Comparison of ENCODE assay signal across 8 mouse cellular contexts in genomic region chr19:6306586-6306985, GRCm38 (mm10). TPM values are rescaled to one million over a fixed set of nuclear protein-coding genes. Genes with fewer than 3 reads are reported as not detected.
DNase-seq lines count a peak whose midpoint lies in the region; ATAC-seq and TF ChIP-seq lines count a peak whose summit lies in the region.

No protein-coding gene starts in this region.

- no peaks in the 10 kb centered on the region for H3K36me3 ChIP-seq in hindbrain, postnatal 0 days (ENCODE audit: insufficient read depth, low read length)
- no peaks in the 10 kb centered on the region for H3K36me3 ChIP-seq in liver, embryonic 14.5 days (replicated peaks; ENCODE audit: control insufficient read depth, insufficient read depth, low read depth)

- peaks cover 7% of the 10 kb centered on the region; the same call in 1 of the 2 replicates for H3K4me1 ChIP-seq in hindbrain, postnatal 0 days (ENCODE audit: insufficient read depth, low read length)
- peaks cover 17 to 44% of the 10 kb centered on the region in 2 experiments for H3K4me1 ChIP-seq in liver, embryonic 14.5 days (replicated peaks; ENCODE audit: control insufficient read depth in 2 of 2, insufficient read depth in 2 of 2, low read length in 1 of 2)

- WGBS in hindbrain, postnatal 0 days, result under 1% methylated on average over 27 of the region's 34 CpGs
- WGBS in liver, embryonic 14.5 days (ENCODE audit: insufficient replicate concordance), result under 1% methylated on average over 34 of the region's 34 CpGs

- H3K27ac ChIP-seq in hindbrain, postnatal 0 days, result peak overlapping the region; percentile 15; the same call in 1 of the 2 replicates
- peak overlapping the region; percentile 61; the same call in 1 of the 2 replicates for H3K27ac ChIP-seq in liver, embryonic 14.5 days

- DNase-seq in right cerebral cortex, postnatal 14 days, result peak; percentile 65
- DNase-seq in right cerebral cortex, adult 2 months (ENCODE audit: low spot score in 2 of 2), result no peak
- peak; percentile 84 to 89 for DNase-seq in cerebellum, postnatal 25 days
- peak; percentile 61 to 70 for DNase-seq in gastrocnemius, adult 8-10 months (ENCODE audit: low spot score in 2 of 2)
- DNase-seq in hindbrain, postnatal 0 days (ENCODE audit: low spot score), result peak; percentile 81
- DNase-seq in liver, embryonic 14.5 days (ENCODE audit: low read depth in 3 of 3, low spot score in 3 of 3), result peak; percentile 48 to 74 (median 51)
- DNase-seq in natural killer cell, adult 2 months (ENCODE audit: low spot score in 2 of 2), result peak; percentile 69 to 83
- DNase-seq in testis, postnatal 10 days (ENCODE audit: low spot score), result peak; percentile 93

- ATAC-seq in hindbrain, postnatal 0 days, result peak; percentile 53
- peak; percentile 64 for ATAC-seq in liver, embryonic 14.5 days (ENCODE audit: insufficient read depth)

- peak; percentile 76 for TF ChIP-seq CTCF in hindbrain, postnatal 0 days (IDR thresholded peaks at IDR 0.05; ENCODE audit: low read depth)
- peak; percentile 90 for TF ChIP-seq CTCF in liver, embryonic 14.5 days (IDR thresholded peaks at IDR 0.05; ENCODE audit: low read depth)

- H3K4me2 ChIP-seq in hindbrain, postnatal 0 days (ENCODE audit: low read depth, low read length), result peak overlapping the region; percentile 65
- peak overlapping the region; percentile 85 for H3K4me2 ChIP-seq in liver, embryonic 14.5 days (ENCODE audit: low read depth)

- no peaks in the 10 kb centered on the region for H3K9me3 ChIP-seq in hindbrain, postnatal 0 days (ENCODE audit: low read length)
- no peaks in the 10 kb centered on the region for H3K9me3 ChIP-seq in liver, embryonic 14.5 days (ENCODE audit: control insufficient read depth, low read length)

- no peaks in the 10 kb centered on the region for H3K27me3 ChIP-seq in hindbrain, postnatal 0 days (ENCODE audit: insufficient read depth, low read length)
- H3K27me3 ChIP-seq in liver, embryonic 14.5 days (ENCODE audit: control insufficient read depth, insufficient read depth, low read length), result no peaks in the 10 kb centered on the region

- TF ChIP-seq EP300 in liver, embryonic 14.5 days (IDR thresholded peaks at IDR 0.05; ENCODE audit: low read depth), result no peak

- H3K4me3 ChIP-seq in hindbrain, postnatal 0 days (ENCODE audit: low read length), result peak overlapping the region; percentile 49
- peak overlapping the region; percentile 70 to 81 for H3K4me3 ChIP-seq in liver, embryonic 14.5 days (ENCODE audit: insufficient read depth in 1 of 2, low read depth in 2 of 2, low read length in 2 of 2)

- peak overlapping the region; percentile 60 for H3K9ac ChIP-seq in hindbrain, postnatal 0 days (replicated peaks; ENCODE audit: low read length)
- peak overlapping the region; percentile 75 for H3K9ac ChIP-seq in liver, embryonic 14.5 days (replicated peaks)

RNA-seq across cellular contexts. Expression of gene Cdc42bpg, which starts 0.3 kb away (rescaled TPM):
- 10 to 100 TPM in 1 of 4 experiments, 1 to 10 TPM in 3; 7.6 to 11.5 (median 8.5) TPM for total RNA-seq in gastrocnemius, adult 8-10 months (2022)
- total RNA-seq in hindbrain, postnatal 0 days (2014; rRNA removed), result 3.1 and 6.0 TPM in 2 replicates
- 0.29 and 0.33 TPM in 2 replicates for polyA plus RNA-seq in hindbrain, postnatal 0 days (2015; fragmentation: Nextera tagmentation; extraction: Ambion mirVana)
- 2.0 and 2.1 TPM in 2 replicates for polyA plus RNA-seq in liver, embryonic 14.5 days (2012; rRNA removed)
- polyA plus RNA-seq in liver, embryonic 14.5 days (2014; fragmentation: Nextera tagmentation; extraction: Ambion mirVana), result 0.32 and 0.33 TPM in 2 replicates

RNA-seq across cellular contexts. Expression of gene Men1, which starts 28.2 kb away (rescaled TPM):
- total RNA-seq in gastrocnemius, adult 8-10 months (2022), result 1 to 10 TPM; 5.3 to 7.9 (median 6.3) TPM
- total RNA-seq in hindbrain, postnatal 0 days (2014; rRNA removed), result 69.6 and 93.4 TPM in 2 replicates
- polyA plus RNA-seq in hindbrain, postnatal 0 days (2015; fragmentation: Nextera tagmentation; extraction: Ambion mirVana), result 57.8 and 59.5 TPM in 2 replicates
- 19.9 and 20.4 TPM in 2 replicates for polyA plus RNA-seq in liver, embryonic 14.5 days (2012; rRNA removed)
- 12.5 and 13.5 TPM in 2 replicates for polyA plus RNA-seq in liver, embryonic 14.5 days (2014; fragmentation: Nextera tagmentation; extraction: Ambion mirVana)

RNA-seq across cellular contexts. Expression of gene Ehd1, which starts 30.1 kb away (rescaled TPM):
- 10 to 100 TPM; 24.1 to 29.2 (median 26.5) TPM for total RNA-seq in gastrocnemius, adult 8-10 months (2022)
- 127 and 135 TPM in 2 replicates for total RNA-seq in hindbrain, postnatal 0 days (2014; rRNA removed)
- 76.5 and 77.5 TPM in 2 replicates for polyA plus RNA-seq in hindbrain, postnatal 0 days (2015; fragmentation: Nextera tagmentation; extraction: Ambion mirVana)
- polyA plus RNA-seq in liver, embryonic 14.5 days (2012; rRNA removed), result 65.3 and 81.6 TPM in 2 replicates
- polyA plus RNA-seq in liver, embryonic 14.5 days (2014; fragmentation: Nextera tagmentation; extraction: Ambion mirVana), result 38.0 and 49.6 TPM in 2 replicates

RNA-seq across cellular contexts. Expression of gene Map4k2, which starts 34.3 kb away (rescaled TPM):
- total RNA-seq in gastrocnemius, adult 8-10 months (2022), result 10 to 100 TPM in 1 of 4 experiments, 1 to 10 TPM in 3; 6.9 to 10.7 (median 8.0) TPM
- 102 TPM in 2 replicates for total RNA-seq in hindbrain, postnatal 0 days (2014; rRNA removed)
- 18.6 and 21.4 TPM in 2 replicates for polyA plus RNA-seq in hindbrain, postnatal 0 days (2015; fragmentation: Nextera tagmentation; extraction: Ambion mirVana)
- 15.9 and 17.6 TPM in 2 replicates for polyA plus RNA-seq in liver, embryonic 14.5 days (2012; rRNA removed)
- polyA plus RNA-seq in liver, embryonic 14.5 days (2014; fragmentation: Nextera tagmentation; extraction: Ambion mirVana), result 3.0 and 3.7 TPM in 2 replicates

RNA-seq across cellular contexts. Expression of gene Sf1, which starts 56.9 kb away (rescaled TPM):
- 10 to 100 TPM; 69.0 to 88.0 (median 73.8) TPM for total RNA-seq in gastrocnemius, adult 8-10 months (2022)
- total RNA-seq in hindbrain, postnatal 0 days (2014; rRNA removed), result 89.0 and 89.4 TPM in 2 replicates
- 80.2 and 84.9 TPM in 2 replicates for polyA plus RNA-seq in hindbrain, postnatal 0 days (2015; fragmentation: Nextera tagmentation; extraction: Ambion mirVana)
- 57.4 and 60.9 TPM in 2 replicates for polyA plus RNA-seq in liver, embryonic 14.5 days (2012; rRNA removed)
- 57.9 and 65.0 TPM in 2 replicates for polyA plus RNA-seq in liver, embryonic 14.5 days (2014; fragmentation: Nextera tagmentation; extraction: Ambion mirVana)

Comparison
In these comparisons a context has a peak if more than half of its experiments do, and no peak if none do; other contexts are left out.
1. DNase-seq: peak in right cerebral cortex, postnatal 14 days (single experiment), cerebellum, postnatal 25 days (2 of 2), gastrocnemius, adult 8-10 months (2 of 2), hindbrain, postnatal 0 days (single experiment), liver, embryonic 14.5 days (3 of 3), natural killer cell, adult 2 months (2 of 2) and testis, postnatal 10 days (single experiment); none in right cerebral cortex, adult 2 months (0 of 2).